Mouse (Mus musculus) small intestine, adult 2 months (tissue): ENCODE results near the gene Sox10. TPM values are rescaled to one million over a fixed set of nuclear protein-coding genes. Genes with fewer than 3 reads are reported as not detected.

ENCODE experiments used
- H3K27ac ChIP-seq: fragments of 200-500 bp; 2 replicates; pipeline ENCODE4 v1.5.1; 2012; ENCODE audit warnings: low read depth, low read length, control low read depth, inconsistent platforms; ENCODE audit not compliant: insufficient read depth
- H3K27me3 ChIP-seq: fragments of 200-500 bp; 2 replicates; pipeline ENCODE4 v1.6.1; 2012; ENCODE audit warnings: mild to moderate bottlenecking, moderate library complexity, low read length, inconsistent platforms; ENCODE audit not compliant: control insufficient read depth, insufficient read depth
- H3K36me3 ChIP-seq: fragments of 200-500 bp; 2 replicates; pipeline ENCODE4 v1.6.1; 2012; ENCODE audit warnings: mild to moderate bottlenecking, low read length, control low read depth, inconsistent platforms; ENCODE audit not compliant: control insufficient read depth, insufficient read depth
- H3K4me1 ChIP-seq: fragments of 200-500 bp; 2 replicates; pipeline ENCODE4 v1.6.1; 2012; ENCODE audit warnings: low read length, inconsistent platforms, mixed read lengths; ENCODE audit not compliant: control insufficient read depth, insufficient read depth, insufficient read length
- H3K4me3 ChIP-seq: fragments of 200-500 bp; 2 replicates; pipeline ENCODE4 v1.5.1; 2012; ENCODE audit warnings: low read depth, mild to moderate bottlenecking, control low read depth, inconsistent platforms, low read length, moderate library complexity
- CTCF ChIP-seq: fragments of 200-500 bp; IDR thresholded peaks from 2 replicates; pipeline ENCODE4 v1.5.1; 2012; ENCODE audit warnings: low read depth, mild to moderate bottlenecking, control low read depth, inconsistent platforms, low read length, moderate library complexity, mixed read lengths; ENCODE audit not compliant: insufficient replicate concordance, insufficient read length; ENCODE audit errors: extremely low read depth
- POLR2A ChIP-seq: fragments of 200-500 bp; IDR thresholded peaks from 2 replicates; pipeline ENCODE4 v1.6.1; 2012; ENCODE audit warnings: low read depth, mild to moderate bottlenecking, control low read depth, inconsistent platforms, low read length, moderate library complexity
- WGBS: fragments of 180-500 bp; shearing (Covaris S2); methylation state at CpG from one replicate; pipeline ENCODE4 v1.1.7; 2018; 5-methylcytosine and 5-hydroxymethylcytosine counted together
- polyA plus RNA-seq: library from polyadenylated mRNA; depleted of rRNA; stranded (reverse); fragments of >200 nt; gene quantifications from 2 replicates; pipeline ENCODE4 v1.2.3, GENCODE M21; 2012

Gene Sox10
- polyA plus RNA-seq, 1 experiment: 2.5 TPM

- TF ChIP-seq POLR2A (no peak), CTCF (no peak)
- Histone ChIP-seq H3K27ac (no peak overlapping the region), H3K36me3 (peaks cover 76% of the 10 kb centered on the region), H3K4me3 (no peak overlapping the region), H3K4me1 (no peaks in the 10 kb centered on the region), H3K27me3 (no peaks in the 10 kb centered on the region)
- 83% methylated on average over 10 of the region's 10 CpGs for WGBS
Measured at GRCm38 (mm10) chr15:79124331-79124875, 40.6 kb downstream of the Sox10 start.

GRCm38 (mm10) chr15:79123751-79124150 lies 41.3 kb downstream of the Sox10 start:
- TF ChIP-seq CTCF (no peak), POLR2A (no peak)
- 80% methylated on average over 6 of the region's 6 CpGs for WGBS
- Histone ChIP-seq H3K27me3 (no peaks in the 10 kb centered on the region), H3K27ac (no peak overlapping the region), H3K4me3 (no peak overlapping the region), H3K4me1 (no peaks in the 10 kb centered on the region), H3K36me3 (peaks cover 78% of the 10 kb centered on the region)

GRCm38 (mm10) chr15:79122546-79122945 lies 42.5 kb downstream of the Sox10 start:
- H3K27me3 ChIP-seq: no peaks in the 10 kb centered on the region
- no peak overlapping the region for H3K4me3 ChIP-seq
- no peaks in the 10 kb centered on the region for H3K4me1 ChIP-seq
- WGBS: 88% methylated on average over 13 of the region's 13 CpGs
- H3K27ac ChIP-seq: no peak overlapping the region
- TF ChIP-seq CTCF (no peak), POLR2A (no peak)
- H3K36me3 ChIP-seq: peaks cover 76% of the 10 kb centered on the region

- Histone ChIP-seq H3K4me3 (no peak overlapping the region), H3K36me3 (peaks cover 74% of the 10 kb centered on the region)
- 88% methylated on average over 4 of the region's 4 CpGs for WGBS
Measured at GRCm38 (mm10) chr15:79122119-79122518, 42.9 kb downstream of the Sox10 start.

GRCm38 (mm10) chr15:79119491-79119890 lies 45.5 kb downstream of the Sox10 start:
- TF ChIP-seq POLR2A (no peak), CTCF (no peak)
- no peaks in the 10 kb centered on the region for H3K27me3 ChIP-seq
- H3K27ac ChIP-seq: no peak overlapping the region
- H3K4me3 ChIP-seq: no peak overlapping the region
- 90% methylated on average over 9 of the region's 9 CpGs for WGBS
- no peaks in the 10 kb centered on the region for H3K4me1 ChIP-seq
- peaks cover 69% of the 10 kb centered on the region for H3K36me3 ChIP-seq

More at GRCm38 (mm10) chr15:79122119-79122518, 42.9 kb downstream of the Sox10 start:
- Histone ChIP-seq H3K4me1 (no peaks in the 10 kb centered on the region), H3K27ac (no peak overlapping the region), H3K27me3 (no peaks in the 10 kb centered on the region)
- no peak for TF ChIP-seq POLR2A
- TF ChIP-seq CTCF: no peak

GRCm38 (mm10) chr15:79115276-79115675 lies 49.8 kb downstream of the Sox10 start:
- peaks cover 12% of the 10 kb centered on the region; the same call in 1 of the 2 replicates for H3K4me1 ChIP-seq

GRCm38 (mm10) chr15:79111774-79112173 lies 53.3 kb downstream of the Sox10 start:
- H3K4me1 ChIP-seq: peaks cover 16% of the 10 kb centered on the region; the same call in 1 of the 2 replicates

More at GRCm38 (mm10) chr15:79115276-79115675, 49.8 kb downstream of the Sox10 start:
- Histone ChIP-seq H3K4me3 (no peak overlapping the region), H3K27ac (no peak overlapping the region), H3K36me3 (peaks cover 38% of the 10 kb centered on the region), H3K27me3 (no peaks in the 10 kb centered on the region)
- WGBS: 61% methylated on average over 5 of the region's 5 CpGs
- TF ChIP-seq POLR2A (no peak), CTCF (no peak)

More at GRCm38 (mm10) chr15:79111774-79112173, 53.3 kb downstream of the Sox10 start:
- TF ChIP-seq CTCF (no peak), POLR2A (no peak)
- Histone ChIP-seq H3K27ac (no peak overlapping the region), H3K4me3 (no peak overlapping the region), H3K36me3 (peaks cover 17% of the 10 kb centered on the region), H3K27me3 (no peaks in the 10 kb centered on the region)
- WGBS: 18% methylated on average over 4 of the region's 4 CpGs
